Mouse (Mus musculus) ES-E14 (cell line): Measurements from ENCODE around the gene Gm49333. TPM values are rescaled to one million over a fixed set of nuclear protein-coding genes. Genes with fewer than 3 reads are reported as not detected.

Experiments used
- DNase-seq: peaks from one replicate; pipeline ENCODE4 v3.0.0-alpha.2; 2013; ENCODE audit warnings: low read depth, low spot score
- H3K27ac ChIP-seq: 2 replicates; pipeline ENCODE4 v1.5.1; 2012; ENCODE audit warnings: low read depth, mild to moderate bottlenecking, low read length, moderate library complexity, mixed read lengths; ENCODE audit not compliant: poor library complexity, insufficient read depth, severe bottlenecking
- H3K36me3 ChIP-seq: 2 replicates; pipeline ENCODE4 v1.6.1; 2012; ENCODE audit warnings: mild to moderate bottlenecking, low read length, moderate library complexity, mixed read lengths; ENCODE audit not compliant: control insufficient read depth, poor library complexity, insufficient read depth, severe bottlenecking
- H3K4me1 ChIP-seq, 2 experiments: fragments of 150-350 bp in 1 of 2; sonication (generic) in 1 of 2; 2 replicates each; pipeline ENCODE4 v1.6.1; 2012; ENCODE audit warnings: low read length in 2 of 2, mild to moderate bottlenecking in 1 of 2, mixed read lengths in 1 of 2; ENCODE audit not compliant: control insufficient read depth in 2 of 2, insufficient read depth in 2 of 2, poor library complexity in 1 of 2
- H3K4me3 ChIP-seq, 2 experiments: fragments of 150-350 bp in 1 of 2; sonication (generic) in 1 of 2; 2 replicates each; pipeline ENCODE4 v1.5.1; 2012; ENCODE audit warnings: low read length in 2 of 2, low read depth in 1 of 2, mild to moderate bottlenecking in 1 of 2, mixed read lengths in 1 of 2; ENCODE audit not compliant: insufficient read depth in 1 of 2, poor library complexity in 1 of 2, severe bottlenecking in 1 of 2
- H3K9ac ChIP-seq: 2 replicates; pipeline ENCODE4 v1.6.1; 2012; ENCODE audit warnings: low read depth, mild to moderate bottlenecking, low read length, mixed read lengths; ENCODE audit not compliant: poor library complexity, insufficient read depth, severe bottlenecking
- H3K9me3 ChIP-seq: fragments of 150-350 bp; sonication (generic); 2 replicates; pipeline ENCODE4 v1.6.1; 2012; ENCODE audit warnings: low read depth, mild to moderate bottlenecking, low read length; ENCODE audit not compliant: control insufficient read depth, insufficient read depth
- CHD2 ChIP-seq: IDR thresholded peaks from 2 replicates; pipeline ENCODE4 v1.6.1; 2014; ENCODE audit warnings: mild to moderate bottlenecking, low read depth, low read length, inconsistent platforms
- HCFC1 ChIP-seq: IDR thresholded peaks from 2 replicates; pipeline ENCODE4 v1.6.1; 2012; ENCODE audit warnings: low read length, inconsistent platforms, borderline replicate concordance; ENCODE audit not compliant: insufficient read depth
- MAFK ChIP-seq: IDR thresholded peaks from 2 replicates; pipeline ENCODE4 v1.6.1; 2014; ENCODE audit warnings: mild to moderate bottlenecking, low read depth, low read length, inconsistent platforms; ENCODE audit not compliant: insufficient read depth
- ZC3H11A ChIP-seq: IDR thresholded peaks from 2 replicates; pipeline ENCODE4 v1.6.1; 2012; ENCODE audit warnings: low read depth, mild to moderate bottlenecking, inconsistent platforms, low read length, borderline replicate concordance
- ZNF384 ChIP-seq: IDR thresholded peaks from 2 replicates; pipeline ENCODE4 v1.6.1; 2012; ENCODE audit warnings: low read depth, low read length, inconsistent platforms
- in situ Hi-C, 2 experiments: fragments of 600-800 bp; cut with MboI; formaldehyde crosslinking; loops; one replicate each; pipeline ENCODE4 v1.15.1; 2025; ENCODE audit warnings: low sequenced_read_pairs in 2 of 2, inconsistent platforms in 1 of 2; ENCODE audit not compliant: unreplicated experiment in 2 of 2
- total RNA-seq: library from RNA; depleted of rRNA; stranded (reverse); fragments of 300-350 nt; gene quantifications from 2 replicates; pipeline ENCODE4 v1.2.3, GENCODE M21; 2012

Gm49333 gene
- total RNA-seq, 1 experiment = not detected

DNA sequence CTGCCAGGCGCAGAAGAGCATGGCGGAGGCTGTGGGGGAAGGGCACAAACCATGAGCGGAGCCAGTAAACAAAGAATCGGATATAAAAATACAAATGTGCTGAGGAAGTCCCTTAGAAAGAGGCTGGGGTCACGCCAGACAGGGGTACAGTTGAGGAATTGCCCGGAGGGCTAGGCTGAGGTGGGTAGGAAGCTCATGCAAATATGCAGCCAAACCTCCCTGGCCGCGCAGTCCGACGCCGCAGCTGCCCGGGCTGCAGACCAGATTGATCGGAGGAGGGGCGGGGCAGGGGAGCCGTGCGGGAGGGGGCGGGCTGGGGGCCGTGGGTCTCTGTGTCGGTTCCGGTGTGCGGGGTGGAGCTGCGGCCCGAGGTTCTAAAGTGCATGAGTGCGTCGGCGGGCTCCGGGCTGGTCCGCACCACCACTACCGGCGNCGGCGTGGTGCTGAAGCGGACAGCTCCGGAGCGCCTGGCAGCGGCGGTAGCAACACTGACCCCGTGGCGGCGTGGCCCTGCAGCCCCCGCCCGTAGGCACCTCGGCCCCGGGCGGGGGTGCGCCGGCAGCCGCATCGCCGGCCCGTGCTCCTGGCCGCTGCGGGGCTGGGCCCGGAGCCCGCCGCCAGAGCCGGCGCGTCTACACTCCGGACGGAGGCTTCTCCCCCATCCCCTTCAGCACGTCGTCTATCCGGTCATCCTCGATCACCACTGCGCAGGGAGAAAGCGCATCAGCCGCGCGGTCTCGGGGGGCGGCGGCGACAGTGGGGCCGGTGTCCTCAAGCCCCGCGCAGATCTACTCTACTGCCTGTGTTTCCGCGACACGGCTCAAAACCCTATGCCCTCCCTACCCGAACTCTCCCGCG is 8.4 kb downstream of the Gm49333 start:
- no peak for DNase-seq
- in situ Hi-C loops = no loop called here
- H3K9ac ChIP-seq = peak overlapping the region; percentile 26; the same call in 1 of the 2 replicates
- H3K4me1 ChIP-seq = peaks cover 0 to 4% of the 10 kb centered on the region in 2 experiments; a peak in 1 of 4 replicates
- H3K36me3 ChIP-seq = peaks cover 3% of the 10 kb centered on the region; the same call in 1 of the 2 replicates
- H3K27ac ChIP-seq = no peak overlapping the region
- no peak for TF ChIP-seq MAFK
- no peak for TF ChIP-seq ZC3H11A
- TF ChIP-seq HCFC1 = no peak
- no peak for TF ChIP-seq ZNF384
- TF ChIP-seq CHD2 = no peak
- peak overlapping the region; percentile 81 to 93 for H3K4me3 ChIP-seq
- H3K9me3 ChIP-seq = no peaks in the 10 kb centered on the region

DNA sequence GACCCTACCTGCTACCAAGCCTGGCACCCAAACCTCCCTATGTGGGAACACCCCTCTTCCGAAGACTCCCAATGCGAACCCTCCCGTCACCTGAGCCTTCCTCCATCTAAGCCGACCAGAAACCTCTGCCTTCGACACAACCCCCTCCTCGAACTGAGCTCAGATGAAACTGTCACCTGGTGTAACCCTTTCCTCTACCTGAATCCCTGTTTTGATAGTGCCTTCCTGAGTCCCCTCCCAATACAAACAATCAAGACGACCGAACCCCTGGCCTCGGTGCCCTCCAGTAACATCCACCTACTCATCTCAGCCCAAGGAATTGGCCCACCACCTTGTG is 9.0 kb downstream of the Gm49333 start:
- DNase-seq = no peak

GRCm38 (mm10) chr16:20620751-20621190 is 9.4 kb downstream of the Gm49333 start:
- DNase-seq = no peak
- Histone ChIP-seq H3K27ac (no peak overlapping the region), H3K36me3 (peaks cover 3% of the 10 kb centered on the region; the same call in 1 of the 2 replicates), H3K4me3 (peak overlapping the region; percentile 81 to 93), H3K9me3 (no peaks in the 10 kb centered on the region), H3K4me1 (peaks cover 0 to 4% of the 10 kb centered on the region in 2 experiments; a peak in 1 of 4 replicates), H3K9ac (peak overlapping the region; percentile 80)
- TF ChIP-seq ZC3H11A = no peak
- no peak for TF ChIP-seq MAFK
- no peak for TF ChIP-seq CHD2
- no peak for TF ChIP-seq ZNF384
- TF ChIP-seq HCFC1 = no peak
- in situ Hi-C loops = no loop called here

More for the DNA sequence above, 9.0 kb downstream of the Gm49333 start:
- Histone ChIP-seq H3K36me3 (peaks cover 3% of the 10 kb centered on the region; the same call in 1 of the 2 replicates), H3K9me3 (no peaks in the 10 kb centered on the region), H3K4me1 (peaks cover 0 to 4% of the 10 kb centered on the region in 2 experiments; a peak in 1 of 4 replicates), H3K27ac (no peak overlapping the region), H3K4me3 (peak overlapping the region; percentile 81 to 93), H3K9ac (peak overlapping the region; percentile 26; the same call in 1 of the 2 replicates)
- in situ Hi-C loops = no loop called here
- TF ChIP-seq MAFK (no peak), ZNF384 (no peak), CHD2 (no peak), ZC3H11A (no peak)

DNA sequence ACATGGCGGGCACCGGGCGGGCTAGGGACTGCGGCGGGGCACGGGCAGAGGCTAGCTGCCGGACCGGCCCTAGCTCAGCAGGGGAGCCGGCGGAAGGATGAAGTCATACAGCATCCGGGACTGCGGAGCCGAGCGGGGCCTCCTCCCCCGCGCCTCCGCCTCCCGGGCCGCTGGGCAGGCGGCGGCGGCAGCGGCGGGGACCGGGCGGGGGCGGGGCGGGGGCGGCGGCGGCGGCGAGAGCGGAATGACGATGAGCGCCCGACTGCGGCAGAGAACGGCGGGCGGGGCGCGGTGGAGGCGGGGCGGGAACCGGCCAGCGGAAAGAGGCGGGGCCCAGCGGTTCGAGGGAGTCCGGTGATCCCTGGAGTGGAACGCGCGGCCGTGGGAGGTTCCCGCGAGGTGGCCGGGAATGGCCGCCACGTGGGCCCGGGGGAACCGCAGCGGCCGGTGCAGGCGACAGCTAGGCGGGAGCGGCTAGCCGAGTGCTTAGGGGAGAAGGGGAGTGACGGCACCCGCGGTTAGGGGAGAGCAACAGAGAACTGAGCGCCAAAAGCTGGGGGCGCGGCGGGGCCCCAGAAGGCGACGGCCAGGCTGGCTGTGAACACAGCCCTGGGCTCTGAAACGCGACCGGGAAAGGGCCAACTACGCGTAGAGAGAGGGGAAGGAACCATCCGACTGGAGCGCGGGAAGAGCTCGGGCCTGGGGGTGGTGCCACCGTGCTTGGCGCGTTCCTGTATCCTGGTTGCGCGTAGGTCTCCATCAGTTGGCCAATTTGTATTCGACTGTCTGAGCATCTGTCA is 10.0 kb downstream of the Gm49333 start, which contains the start of gene Camk2n2:
TSS of gene Camk2n2 (minus strand) at position 97 of the 800 bp plus-strand sequence.
- H3K4me3 ChIP-seq = peak within 1 kb of the TSS; percentile 81 to 93
- H3K9me3 ChIP-seq = no peaks in the 10 kb centered on the region
- peaks cover 0 to 4% of the 10 kb centered on the region in 2 experiments; a peak in 1 of 4 replicates for H3K4me1 ChIP-seq
- 0 out of 2 replicates have a peak within 1 kb of the TSS, but pooled peaks have one; percentile 39 for H3K27ac ChIP-seq
- TF ChIP-seq MAFK = no peak
- no peak for TF ChIP-seq CHD2
- no peak for TF ChIP-seq HCFC1
- no peak for TF ChIP-seq ZNF384
- in situ Hi-C loops = no loop called here
- H3K9ac ChIP-seq = peak within 1 kb of the TSS; percentile 80
- no peak for DNase-seq
- H3K36me3 ChIP-seq = peaks cover 3% of the 10 kb centered on the region; the same call in 1 of the 2 replicates
